Mouse (Mus musculus) NIH3T3 (cell line): ENCODE results near the gene Cideb.

ENCODE experiments used
- DNase-seq: peaks from one replicate; pipeline ENCODE4 v3.0.0-alpha.2; 2012; ENCODE audit warnings: low read depth

The Cideb gene

GRCm38 (mm10) chr14:55758363-55758784, at the start of gene Cideb:
Gene Cideb (minus strand): TSS chr14:55758458.
- DNase-seq, result peak; percentile 83

- peak; percentile 64 for DNase-seq
These were observed 37.3 kb upstream of the Cideb start for GRCm38 (mm10) chr14:55795380-55796163.

GRCm38 (mm10) chr14:55793946-55794345, 35.7 kb upstream of the Cideb start:
- peak; percentile 80 for DNase-seq

GRCm38 (mm10) chr14:55793461-55793860, 35.2 kb upstream of the Cideb start:
- DNase-seq, result no peak

- peak; percentile 33 for DNase-seq
These were observed 30.2 kb upstream of the Cideb start, which contains the start of gene Ripk3 for GRCm38 (mm10) chr14:55788256-55789050. Gene Ripk3 (minus strand): TSS chr14:55788865.

- no peak for DNase-seq
These were observed 29.5 kb upstream of the Cideb start for GRCm38 (mm10) chr14:55787731-55788130.

GRCm38 (mm10) chr14:55785195-55785594, 26.9 kb upstream of the Cideb start:
- no peak for DNase-seq

- DNase-seq, result no peak
These were observed 25.6 kb upstream of the Cideb start, which contains the start of gene Adcy4 for GRCm38 (mm10) chr14:55783958-55784235. Gene Adcy4 (minus strand): TSS chr14:55784095.

- DNase-seq, result peak; percentile 54
These were observed 25.1 kb upstream of the Cideb start for GRCm38 (mm10) chr14:55783171-55783957.

GRCm38 (mm10) chr14:55782361-55782960, 24.2 kb upstream of the Cideb start:
- no peak for DNase-seq

- peak; percentile 90 for DNase-seq
These were observed 23.1 kb upstream of the Cideb start for GRCm38 (mm10) chr14:55781310-55781709.

GRCm38 (mm10) chr14:55780736-55781135, 22.5 kb upstream of the Cideb start:
- DNase-seq, result no peak

GRCm38 (mm10) chr14:55779656-55780055, 21.4 kb upstream of the Cideb start:
- no peak for DNase-seq

- DNase-seq, result no peak
These were observed 20.4 kb upstream of the Cideb start for GRCm38 (mm10) chr14:55778686-55779085.

- DNase-seq, result no peak
These were observed 19.5 kb upstream of the Cideb start for GRCm38 (mm10) chr14:55777806-55778205.

GRCm38 (mm10) chr14:55777176-55777575, 18.9 kb upstream of the Cideb start:
- peak; percentile 25 for DNase-seq

- DNase-seq, result no peak
These were observed 18.5 kb upstream of the Cideb start for GRCm38 (mm10) chr14:55776711-55777110.

GRCm38 (mm10) chr14:55769087-55769703, 10.9 kb upstream of the Cideb start:
- no peak for DNase-seq

GRCm38 (mm10) chr14:55768555-55768954, 10.3 kb upstream of the Cideb start:
- DNase-seq, result peak; percentile 83

GRCm38 (mm10) chr14:55767519-55768414, 9.5 kb upstream of the Cideb start:
- no peak for DNase-seq
